Mouse (Mus musculus) lung, postnatal 14 days (tissue): ENCODE results near the gene Ldhc.
"Not testable (repeated sequence)": the region's sequence is repeated elsewhere in the genome, so short reads cannot be mapped to it uniquely, and the experiment has no call there.

Source experiments
- DNase-seq: peaks from one replicate; pipeline ENCODE4 v3.0.0; 2021

The Ldhc gene

DNA sequence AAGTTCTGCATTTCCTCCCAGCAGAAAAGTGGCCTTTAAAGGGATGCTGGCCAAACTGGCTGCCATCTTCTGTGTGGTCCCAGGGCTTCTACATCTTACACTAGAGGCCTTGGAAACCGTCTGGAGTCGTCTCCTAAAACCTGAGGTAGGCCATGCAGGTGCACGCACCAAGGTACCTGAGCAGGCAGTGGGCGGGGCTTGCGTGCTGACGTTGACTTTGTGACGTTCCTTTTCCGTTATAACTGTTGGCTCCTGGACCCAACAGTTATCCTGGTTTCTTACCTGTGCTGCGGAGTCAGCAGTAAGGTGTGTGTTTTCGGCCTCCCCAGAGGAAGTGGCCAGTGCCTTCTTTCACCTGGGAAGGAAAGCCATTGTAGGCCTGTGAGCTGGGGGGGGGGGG is at the start of gene Ldhc:
Gene Ldhc, plus strand, starts transcription at position 208 of the 400 bp plus-strand sequence.
- DNase-seq: no peak

DNA sequence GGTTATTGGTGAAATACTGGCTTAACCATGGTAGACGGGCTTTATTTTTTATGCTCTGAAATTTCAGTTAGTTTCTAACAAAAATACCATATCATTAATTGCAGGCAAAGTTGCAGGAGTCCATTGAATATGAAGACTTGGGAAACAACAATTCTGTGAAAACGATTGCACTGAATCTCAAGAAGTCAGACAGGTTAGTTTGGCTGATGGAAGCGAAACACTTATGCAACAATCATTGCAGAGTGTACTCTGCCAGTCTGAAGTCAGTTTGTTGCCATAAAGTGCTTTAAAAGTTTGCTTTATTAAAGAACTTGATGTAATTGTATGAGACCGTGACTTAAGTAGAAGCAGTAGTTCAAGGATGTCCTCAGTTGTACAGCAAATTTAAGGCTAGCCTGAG is 47.0 kb upstream of the Ldhc start:
- DNase-seq: no peak

DNA sequence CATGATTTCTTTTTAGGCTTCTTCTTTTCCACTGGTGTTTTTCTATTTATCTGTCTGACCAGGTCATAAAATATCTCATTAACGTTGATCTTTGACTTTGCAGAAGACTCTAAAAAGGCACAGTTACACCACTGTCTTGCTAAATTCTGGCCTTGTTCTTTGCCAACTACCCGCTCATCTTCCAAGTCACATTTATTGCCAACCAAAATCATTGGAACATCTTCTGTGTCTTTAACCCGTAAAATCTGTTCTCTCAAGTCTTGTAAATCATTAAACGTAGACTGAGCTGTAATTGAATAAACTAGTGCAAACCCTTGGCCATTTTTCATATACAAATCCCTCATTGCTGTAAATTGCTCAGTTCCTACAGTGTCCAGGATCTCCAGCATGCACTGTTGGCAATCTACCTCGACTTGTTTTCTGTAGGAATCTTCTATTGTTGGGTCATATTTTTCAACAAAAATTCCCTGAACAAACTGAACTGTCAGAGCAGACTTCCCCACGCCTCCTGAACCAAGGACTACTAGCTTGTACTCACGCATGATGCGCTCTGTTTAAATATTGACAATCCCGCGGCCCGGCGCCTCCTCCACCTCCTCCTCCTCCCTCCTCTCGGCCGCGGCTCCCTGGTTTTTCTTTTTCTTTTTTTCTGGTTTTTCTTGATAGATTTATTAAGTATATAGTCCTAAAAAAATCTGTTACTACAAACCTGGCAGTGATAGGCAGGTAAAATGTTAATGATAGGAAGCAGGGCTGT is 39.9 kb upstream of the Ldhc start:
- not testable (repeated sequence) for DNase-seq

DNA sequence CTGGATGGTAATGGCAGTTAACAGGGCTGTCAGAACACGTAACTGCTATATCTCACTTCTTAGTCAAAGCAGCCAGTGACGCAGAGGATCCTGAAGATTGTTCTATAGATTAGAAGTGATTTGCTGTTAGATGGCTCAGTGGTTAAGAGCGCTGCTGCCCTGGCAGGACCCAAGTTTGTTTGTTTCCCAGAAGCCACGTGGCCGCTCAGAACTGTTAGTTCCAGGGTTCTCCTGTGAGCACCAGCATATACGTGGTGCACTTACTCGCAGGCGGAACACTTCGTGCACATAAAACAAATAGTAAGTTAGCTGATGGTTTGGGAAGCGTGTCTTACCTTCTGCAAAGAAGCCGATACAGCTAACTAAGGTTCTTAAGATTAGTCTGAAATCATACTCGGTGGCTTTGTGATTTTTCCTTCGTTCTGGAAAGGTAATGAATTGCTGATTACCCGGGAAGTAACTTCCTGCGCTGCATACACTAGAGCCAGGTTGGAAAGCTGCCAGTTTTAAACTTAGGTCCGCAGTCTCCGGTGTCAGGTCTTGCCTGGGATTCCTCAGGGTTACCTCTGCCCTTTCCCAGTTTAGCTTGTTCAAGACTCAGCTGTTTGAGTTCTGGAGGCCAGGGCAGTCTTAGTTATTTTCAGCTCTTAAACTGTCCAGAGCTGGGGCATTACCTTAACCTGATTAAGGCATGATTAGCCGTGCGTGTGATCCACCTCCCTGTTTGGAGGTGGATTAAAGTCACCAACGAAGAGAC is 33.8 kb upstream of the Ldhc start:
- DNase-seq: no peak

DNA sequence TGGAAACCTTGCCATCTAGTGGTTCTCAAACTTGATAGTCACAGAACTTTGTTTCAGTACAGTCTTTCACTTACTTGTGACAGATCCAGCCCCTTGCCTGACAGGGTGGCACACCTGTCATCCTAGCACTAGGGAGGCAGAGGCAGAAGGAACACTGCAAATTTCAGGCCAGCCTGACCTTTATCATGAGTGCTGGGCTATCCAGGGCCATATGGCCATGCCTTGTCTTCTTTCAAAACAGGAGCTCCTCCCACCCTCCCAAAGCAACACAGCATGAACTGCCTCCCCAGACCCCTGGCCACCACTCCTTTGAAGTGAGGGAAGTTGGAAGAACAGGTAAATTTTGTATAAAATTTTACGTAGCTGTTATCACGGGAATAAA is 33.2 kb upstream of the Ldhc start:
- no peak for DNase-seq

DNA sequence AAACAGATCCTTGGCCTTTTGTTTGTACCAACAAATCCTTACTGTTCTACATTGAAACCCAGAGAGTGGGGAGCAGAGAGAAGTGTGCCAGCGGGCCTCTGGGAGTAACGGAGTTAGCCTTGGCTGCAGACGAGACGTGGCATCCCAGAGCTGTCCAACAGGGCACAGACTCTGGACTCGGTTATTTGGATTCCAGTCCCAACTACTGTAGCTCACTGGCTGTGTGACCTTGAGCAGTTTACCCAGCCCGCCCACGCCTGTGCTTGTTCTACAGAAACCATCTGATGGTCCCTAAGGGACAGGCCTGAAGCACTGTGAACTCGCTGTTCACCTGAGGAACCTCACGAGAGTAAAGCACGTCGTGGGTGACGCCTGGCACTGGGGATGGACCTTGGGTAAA is 31.1 kb upstream of the Ldhc start:
- no peak for DNase-seq

DNA sequence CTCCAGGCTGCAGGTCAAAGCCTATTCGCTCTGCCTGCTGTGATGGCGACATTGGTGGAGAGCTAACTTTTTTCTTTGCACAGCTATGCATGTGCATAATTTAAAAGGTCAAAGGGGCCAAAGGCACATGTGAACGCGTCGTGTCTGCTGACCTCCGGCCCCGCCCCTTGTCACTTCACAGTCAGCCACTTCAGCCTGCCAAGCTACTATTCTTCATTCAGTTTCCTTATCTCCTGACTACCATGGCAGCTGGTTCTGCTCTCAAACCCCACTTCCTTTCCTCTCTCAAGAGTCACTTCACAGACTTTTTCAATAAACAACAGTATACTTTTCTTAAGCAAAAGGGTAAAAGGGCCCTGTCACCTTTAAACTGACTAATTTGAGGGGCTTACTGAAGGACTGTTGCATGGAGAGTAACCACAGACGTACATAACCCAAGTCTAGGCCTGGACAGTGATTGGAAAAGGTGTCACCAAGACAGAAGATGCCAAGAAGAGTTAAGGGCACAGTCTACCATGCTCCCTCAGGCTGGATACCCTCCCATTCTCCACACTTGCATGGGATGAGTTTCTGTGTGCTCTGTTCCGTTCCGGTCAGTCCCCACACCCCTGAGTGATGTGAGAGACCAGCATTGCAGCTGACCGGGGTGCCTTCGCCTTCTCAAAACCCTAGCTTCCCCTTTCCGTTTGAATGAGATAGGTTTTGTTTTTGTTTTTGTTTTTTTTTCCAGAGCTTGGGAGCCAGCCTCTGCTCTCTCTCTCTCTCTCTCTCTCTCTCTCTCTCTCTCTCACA is 30.0 kb upstream of the Ldhc start:
- peak; percentile 53 for DNase-seq

DNA sequence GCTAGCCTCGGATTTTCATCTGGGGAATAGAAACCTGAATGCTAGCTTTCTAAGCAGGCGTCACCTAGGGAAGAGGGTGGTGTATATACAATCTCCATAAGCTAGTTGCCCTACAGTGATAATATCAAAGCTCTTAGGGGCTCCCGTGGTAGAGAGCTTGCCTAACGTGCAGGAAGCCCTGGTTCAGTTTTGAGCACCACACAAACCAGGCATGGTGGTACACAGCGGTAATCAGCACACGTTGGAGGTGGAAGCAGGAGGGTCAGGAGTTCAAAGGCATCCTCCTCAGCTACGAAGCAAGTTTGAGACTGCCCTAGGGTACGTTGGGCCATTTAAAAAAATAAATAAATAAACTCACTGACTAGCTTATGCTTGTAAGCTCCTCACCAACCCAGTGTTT is 29.3 kb upstream of the Ldhc start:
- no peak for DNase-seq

DNA sequence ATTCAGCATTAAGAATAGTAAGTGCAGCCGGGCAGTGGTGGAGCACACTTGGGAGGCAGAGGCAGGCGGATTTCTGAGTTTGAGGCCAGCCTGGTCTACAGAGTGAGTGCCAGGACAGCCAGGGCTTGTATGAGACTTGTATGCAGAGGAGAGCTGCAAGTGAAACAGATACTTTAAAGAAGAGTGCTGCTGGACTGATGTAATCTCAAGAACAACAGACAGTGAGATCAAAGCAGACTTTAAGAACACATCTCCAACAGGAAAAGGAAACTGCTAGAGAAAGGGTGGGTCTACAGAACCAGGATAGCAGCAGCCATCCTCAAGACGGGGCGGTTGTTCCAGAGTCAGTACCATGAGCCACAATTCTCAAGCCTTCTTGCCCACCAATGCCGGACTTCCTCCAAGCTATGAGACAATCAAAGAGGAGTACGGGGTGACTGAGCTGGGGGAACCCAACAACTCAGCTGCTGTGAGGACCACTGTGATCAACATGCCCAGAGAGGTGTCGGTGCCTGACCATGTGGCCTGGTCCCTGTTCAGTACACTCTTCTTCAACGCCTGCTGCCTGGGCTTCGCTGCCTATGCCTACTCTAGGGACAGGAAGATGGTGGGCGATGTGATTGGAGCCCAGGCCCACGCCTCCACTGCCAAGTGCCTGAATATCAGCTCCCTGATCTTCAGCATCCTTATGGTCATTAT is 28.7 kb upstream of the Ldhc start:
- DNase-seq: not testable (repeated sequence)

DNA sequence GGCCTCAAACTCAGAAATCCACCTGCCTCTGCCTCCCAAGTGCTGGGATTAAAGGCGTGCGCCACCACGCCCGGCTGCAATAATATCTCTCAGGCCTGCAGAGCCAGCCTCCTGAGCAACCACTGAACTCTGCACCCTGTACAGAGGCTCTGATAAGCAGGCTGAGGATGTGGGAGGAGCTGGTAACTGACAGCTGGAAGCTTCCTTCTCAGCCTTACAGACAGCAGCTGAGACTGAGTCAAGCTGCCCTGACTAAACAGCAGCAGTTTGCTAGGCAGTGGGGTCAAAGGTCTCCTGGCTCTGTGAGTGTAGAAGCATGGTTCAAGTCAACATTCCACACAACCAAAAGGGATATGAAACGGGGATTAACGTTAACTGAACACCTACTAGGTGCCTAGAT is 27.7 kb upstream of the Ldhc start:
- DNase-seq: peak; percentile 69

DNA sequence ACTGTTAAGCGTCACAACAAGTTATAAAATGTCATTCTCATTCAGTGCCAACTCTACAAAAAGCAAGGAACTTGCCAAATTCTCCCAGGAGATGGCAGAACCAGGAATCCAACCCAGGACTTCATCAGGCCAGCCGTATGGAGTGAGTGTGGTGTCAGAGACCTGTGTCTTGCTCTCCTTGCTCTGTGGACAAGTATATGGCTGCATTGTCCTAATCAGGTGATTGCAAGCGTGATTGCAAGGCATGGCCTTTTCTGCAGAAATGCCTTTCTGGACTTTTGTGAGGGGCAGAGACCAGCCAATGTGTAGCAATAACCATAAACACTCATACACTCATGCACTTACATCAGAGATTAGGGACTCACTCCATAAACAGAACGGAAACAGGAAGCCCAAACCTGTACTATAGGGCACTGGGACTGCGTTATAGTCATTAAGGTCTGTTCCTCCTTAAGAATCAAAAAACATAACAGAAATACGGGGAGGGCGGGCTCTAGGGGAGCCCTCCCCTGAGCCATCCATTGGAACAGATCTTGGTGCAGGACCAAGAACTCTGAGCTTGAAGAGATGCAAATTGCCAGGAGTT is 27.2 kb upstream of the Ldhc start:
- DNase-seq: no peak

DNA sequence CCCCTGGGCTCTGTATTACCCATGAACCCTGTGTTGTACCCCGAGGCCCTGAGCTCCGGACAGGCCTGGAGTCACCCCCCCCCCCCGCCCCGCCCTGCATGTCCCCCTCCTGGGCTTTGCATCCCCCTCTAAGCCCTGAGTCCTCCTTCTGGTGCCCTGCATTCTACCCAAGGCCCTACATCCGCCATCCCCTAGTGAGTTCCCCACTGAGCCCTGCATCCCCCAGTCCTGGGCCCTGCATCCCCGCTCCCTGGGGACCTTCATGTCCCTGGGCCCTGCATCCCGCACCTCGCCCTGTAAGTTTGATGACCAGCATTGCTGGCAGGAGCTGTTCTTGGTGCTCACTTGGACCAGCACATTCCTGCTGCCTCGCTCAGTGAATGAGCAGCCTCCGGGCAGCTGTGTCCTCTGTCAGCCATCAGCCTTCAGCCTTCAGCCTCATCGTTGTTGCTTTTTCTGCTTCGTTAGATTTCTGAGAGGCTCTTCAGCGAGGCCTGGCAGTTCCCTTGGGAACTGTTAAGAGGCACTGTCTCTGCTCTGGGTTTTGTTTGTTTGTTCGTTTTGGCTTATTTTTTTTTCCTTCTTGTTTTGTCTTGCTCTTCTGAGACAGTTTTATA is 25.9 kb upstream of the Ldhc start:
- no peak for DNase-seq

DNA sequence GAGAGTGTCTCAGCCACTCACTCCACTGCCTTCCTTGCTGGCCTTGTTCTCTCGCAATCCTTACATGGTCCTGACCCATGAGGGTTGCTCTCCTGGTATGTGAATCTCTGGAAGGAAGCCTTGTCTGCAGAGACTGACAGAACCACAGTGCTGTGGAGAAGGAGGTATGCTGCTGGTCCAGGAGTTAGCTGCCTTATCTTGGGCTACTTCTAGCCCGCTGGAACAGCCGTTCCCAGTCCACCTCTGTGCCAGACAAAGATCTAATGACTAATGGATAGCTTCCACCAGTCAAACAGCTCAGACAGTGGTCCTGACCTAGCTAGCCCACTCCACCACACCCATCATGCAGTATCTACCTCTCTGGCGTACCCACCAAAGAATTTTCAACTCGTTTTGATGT is 24.6 kb upstream of the Ldhc start:
- no peak for DNase-seq

DNA sequence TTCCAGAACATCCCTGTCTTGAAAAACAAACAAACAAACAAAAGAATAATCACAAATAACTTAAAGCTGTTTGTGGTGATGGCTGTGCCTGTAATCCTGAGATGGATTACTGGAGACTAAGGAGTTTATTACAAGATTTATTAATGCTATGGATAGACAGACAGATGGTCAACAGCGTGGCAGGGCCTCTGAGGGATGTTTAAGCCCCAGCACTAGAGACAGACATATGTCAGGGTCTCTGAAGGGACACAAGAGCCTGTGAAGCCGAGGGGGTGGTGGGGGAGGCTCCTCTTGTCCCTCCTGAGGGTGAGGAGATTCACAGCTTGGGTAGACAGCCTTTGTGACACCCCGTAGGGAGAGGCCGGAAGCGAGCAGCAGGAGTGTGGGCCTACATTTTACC is 23.9 kb upstream of the Ldhc start:
- no peak for DNase-seq

DNA sequence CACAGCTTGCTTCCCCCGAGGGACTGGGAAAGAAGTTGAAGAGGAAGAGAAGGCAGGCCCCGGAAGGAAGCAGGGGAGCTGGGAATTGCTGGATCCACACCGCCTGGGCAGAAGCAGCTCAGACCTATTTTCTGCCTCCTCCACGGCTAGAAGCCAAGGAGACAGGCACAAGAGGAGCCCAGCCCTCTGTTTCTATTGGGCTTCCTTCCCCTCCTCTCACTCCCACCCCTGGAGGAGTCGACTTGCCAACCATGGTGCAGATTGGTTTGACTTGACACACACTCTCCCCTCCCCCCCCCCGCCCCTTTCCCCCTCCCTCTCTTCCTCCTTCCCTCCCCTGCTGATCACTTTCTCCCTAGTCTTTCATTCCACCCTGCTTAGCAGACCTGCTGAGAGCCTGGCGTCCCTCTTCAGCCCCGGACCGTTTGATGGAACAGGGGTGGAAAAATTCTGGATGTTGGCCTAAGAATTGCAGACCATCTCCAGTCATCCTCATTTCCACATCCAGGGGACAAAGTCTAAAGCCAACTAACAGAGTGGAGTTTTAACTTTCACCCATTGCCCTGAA is 22.8 kb upstream of the Ldhc start:
- peak; percentile 53 for DNase-seq

DNA sequence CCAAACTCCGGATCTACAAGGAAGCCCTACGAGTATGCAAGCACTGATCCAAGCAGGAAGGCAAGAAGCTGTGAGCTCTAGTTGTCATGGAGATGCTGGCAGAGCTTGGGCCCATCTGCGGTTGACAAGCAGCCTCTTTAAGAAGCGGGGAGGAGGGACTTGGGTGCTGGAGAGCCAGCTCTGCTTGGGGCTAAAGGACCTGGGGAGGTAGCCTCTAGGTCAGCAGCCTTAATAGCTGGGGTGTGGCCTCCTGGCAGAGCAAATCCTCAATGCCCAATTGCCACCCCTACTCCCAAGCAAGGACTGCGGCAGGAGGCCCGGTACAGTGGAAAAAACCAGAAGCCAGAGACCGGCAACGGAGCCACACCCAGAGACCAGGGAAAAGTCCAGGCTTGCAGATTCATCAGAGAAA is 22.1 kb upstream of the Ldhc start:
- DNase-seq: peak; percentile 75

DNA sequence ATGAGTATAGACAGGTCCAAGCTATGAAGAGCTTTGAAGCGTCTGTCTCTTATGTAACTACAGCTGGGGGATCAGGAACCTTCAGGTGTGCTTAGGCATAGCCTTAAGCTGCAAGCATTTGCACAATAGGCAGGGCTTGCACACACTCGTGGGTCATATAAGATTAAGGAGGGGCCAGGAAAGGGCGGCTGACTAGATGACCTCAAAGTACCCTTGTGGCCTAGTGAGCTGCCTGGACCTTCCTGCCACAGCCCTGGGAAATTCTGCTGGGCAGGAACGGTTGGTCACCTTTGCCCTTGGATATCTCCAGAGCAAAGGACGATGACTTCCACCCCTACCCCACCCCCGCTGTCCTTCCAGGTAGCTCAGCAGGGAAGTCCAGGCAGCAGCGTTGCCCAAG is 21.6 kb upstream of the Ldhc start:
- DNase-seq: peak; percentile 22

DNA sequence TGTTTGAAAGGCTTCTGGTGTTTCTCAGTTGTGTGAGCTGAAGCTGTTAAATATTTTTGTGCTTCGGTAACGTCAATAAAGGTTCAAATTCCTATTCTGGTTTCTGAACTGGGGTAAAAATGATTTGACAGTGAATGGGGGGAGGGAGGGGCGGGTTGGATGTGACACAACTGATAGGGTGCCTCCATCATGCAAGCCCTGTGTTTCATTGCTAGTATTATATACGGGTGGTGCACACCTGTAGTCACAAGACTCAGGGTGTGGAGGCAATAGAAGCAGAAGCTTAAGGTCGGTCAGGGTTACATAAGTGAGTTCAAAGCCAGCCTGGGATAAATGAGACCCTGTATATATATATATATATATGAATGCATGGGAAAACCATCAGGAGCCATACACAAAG is 21.1 kb upstream of the Ldhc start:
- no peak for DNase-seq

DNA sequence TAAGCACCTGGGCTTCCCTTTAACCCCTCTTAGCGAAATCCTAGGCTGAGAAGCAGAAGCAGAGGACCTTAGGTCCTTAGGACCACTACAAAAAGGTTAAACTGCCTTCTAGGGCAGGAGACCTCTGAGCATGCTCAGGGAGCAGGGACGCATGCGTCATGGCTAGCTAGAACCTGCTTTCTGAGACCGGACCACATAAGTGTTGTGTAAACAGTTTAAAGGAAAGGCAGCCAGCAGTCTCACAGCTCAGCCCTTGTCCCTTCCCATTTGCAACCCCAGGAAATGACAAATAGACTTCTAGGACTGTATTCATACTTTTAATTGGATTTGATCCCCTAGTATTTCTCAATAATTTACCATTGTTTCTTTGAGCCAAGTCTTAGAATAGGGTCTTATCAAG is 20.7 kb upstream of the Ldhc start:
- peak; percentile 64 for DNase-seq

DNA sequence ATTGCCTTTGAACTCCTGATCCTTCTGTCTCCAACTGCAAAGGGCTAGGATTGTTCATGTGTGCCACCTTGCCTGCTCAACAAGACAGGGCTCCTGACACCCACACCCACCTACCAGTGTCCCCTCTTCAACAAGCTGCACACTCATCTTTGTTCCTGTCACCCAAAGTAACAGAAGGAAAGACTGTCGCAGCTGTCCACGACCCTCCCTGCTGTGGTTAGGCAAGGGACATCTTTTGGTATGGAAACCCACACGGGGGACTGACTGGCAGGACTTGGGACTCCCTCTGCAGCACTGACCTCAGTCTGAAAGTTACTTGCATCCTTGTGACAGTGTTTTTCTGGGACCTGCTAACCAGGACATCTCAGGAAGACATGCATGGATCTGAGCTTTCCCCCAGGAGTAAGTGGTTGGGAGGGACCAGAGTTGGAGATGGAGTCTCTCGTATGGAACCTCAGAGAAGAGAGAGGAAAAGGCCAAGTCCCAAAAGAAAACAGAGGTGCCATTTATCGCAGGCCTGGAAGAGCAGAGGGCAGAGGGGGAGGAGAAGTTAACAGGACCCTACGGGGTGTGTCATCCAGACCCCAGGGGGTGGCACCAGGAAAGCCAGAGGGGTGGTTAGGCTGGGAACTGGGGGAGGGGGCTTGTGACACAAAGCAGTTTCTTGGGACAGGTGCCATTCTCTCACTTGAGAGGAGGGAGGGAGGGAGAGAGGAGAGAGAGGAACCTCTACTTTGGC is 20.0 kb upstream of the Ldhc start, which contains the start of gene Ldha:
Gene Ldha, plus strand, starts transcription at position 689 of the 739 bp plus-strand sequence.
- no peak for DNase-seq

DNA sequence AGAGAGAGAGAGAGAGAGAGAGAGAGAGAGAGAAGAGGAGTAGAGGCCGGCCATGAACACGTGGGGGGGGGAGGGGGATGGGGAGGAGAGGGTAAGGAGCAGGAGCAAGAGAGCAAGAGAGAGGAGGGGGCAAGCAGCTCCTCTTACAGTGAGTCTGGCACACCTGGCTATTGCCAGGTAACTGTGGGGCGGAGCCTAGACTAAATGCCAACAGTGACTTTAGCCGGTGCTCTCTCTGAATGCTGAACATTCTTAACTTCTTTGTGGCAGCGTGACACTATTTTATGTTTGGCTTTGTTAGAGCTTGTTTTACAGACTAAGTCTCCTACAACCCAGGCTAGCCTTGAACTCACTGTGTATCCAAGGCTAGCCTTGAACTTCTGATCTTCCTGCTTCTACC is 18.7 kb upstream of the Ldhc start:
- peak; percentile 22 for DNase-seq
